Mouse (Mus musculus) cerebellum, adult 2 months (tissue): ENCODE data around the gene Spsb1. TPM values are rescaled to one million over a fixed set of nuclear protein-coding genes. Genes with fewer than 3 reads are reported as not detected.

Source experiments
- DNase-seq, 2 experiments: peaks; one replicate each; pipeline ENCODE4 v3.0.0; 2021
- H3K27ac ChIP-seq: fragments of 200-500 bp; 2 replicates; pipeline ENCODE4 v1.5.1; 2012; ENCODE audit warnings: low read length, control low read depth, inconsistent platforms; ENCODE audit not compliant: insufficient read depth
- H3K27me3 ChIP-seq: fragments of 200-500 bp; 2 replicates; pipeline ENCODE4 v1.6.1; 2012; ENCODE audit warnings: inconsistent platforms, mild to moderate bottlenecking, low read length, moderate library complexity; ENCODE audit not compliant: control insufficient read depth, insufficient read depth
- H3K4me1 ChIP-seq: fragments of 200-500 bp; 2 replicates; pipeline ENCODE4 v1.6.1; 2011; ENCODE audit warnings: low read length; ENCODE audit not compliant: control insufficient read depth, insufficient read depth
- H3K4me3 ChIP-seq: fragments of 200-500 bp; replicated peaks from 2 replicates; pipeline ENCODE3; 2011; ENCODE audit warnings: mild to moderate bottlenecking, low read depth, low read length, control low read depth; ENCODE audit not compliant: insufficient read depth
- CTCF ChIP-seq: fragments of 200-500 bp; IDR thresholded peaks from 2 replicates; pipeline ENCODE4 v1.5.1; 2011; ENCODE audit warnings: low read depth, mild to moderate bottlenecking, control low read depth, low read length, moderate library complexity, borderline replicate concordance; ENCODE audit not compliant: insufficient read depth
- POLR2A ChIP-seq: fragments of 200-500 bp; IDR thresholded peaks from 2 replicates; pipeline ENCODE4 v1.6.1; 2011; ENCODE audit warnings: low read length, control low read depth, borderline replicate concordance; ENCODE audit not compliant: insufficient read depth
- WGBS: fragments of 180-500 bp; shearing (Covaris S2); methylation state at CpG from one replicate; pipeline ENCODE4 v1.1.7; 2018; 5-methylcytosine and 5-hydroxymethylcytosine counted together
- polyA plus RNA-seq: library from polyadenylated mRNA; depleted of rRNA; stranded (reverse); fragments of >200 nt; gene quantifications from 2 replicates; pipeline ENCODE4 v1.2.3, GENCODE M21; 2012

Spsb1 gene
- polyA plus RNA-seq, 1 experiment = 25.3 TPM

- no peak for DNase-seq
- no peak overlapping the region for H3K4me3 ChIP-seq
- peaks cover 11% of the 10 kb centered on the region for H3K4me1 ChIP-seq
- no peak overlapping the region for H3K27ac ChIP-seq
- WGBS = 26% methylated on average over 9 of the region's 9 CpGs
- H3K27me3 ChIP-seq = no peaks in the 10 kb centered on the region
- TF ChIP-seq CTCF = no peak
- TF ChIP-seq POLR2A = no peak
These were observed 12.1 kb upstream of the Spsb1 start for GRCm38 (mm10) chr4:149966963-149967362.

- Histone ChIP-seq H3K4me3 (no peak overlapping the region), H3K4me1 (peaks cover 11% of the 10 kb centered on the region), H3K27me3 (no peaks in the 10 kb centered on the region), H3K27ac (no peak overlapping the region)
- 29% methylated on average over 5 of the region's 5 CpGs for WGBS
- DNase-seq = peak; percentile 59 to 60
- TF ChIP-seq CTCF = no peak
- no peak for TF ChIP-seq POLR2A
These were observed 11.4 kb upstream of the Spsb1 start for GRCm38 (mm10) chr4:149966252-149966651.

- no peak for DNase-seq
- WGBS = 87% methylated on average over 6 of the region's 6 CpGs
- Histone ChIP-seq H3K4me3 (no peak overlapping the region), H3K4me1 (peaks cover 11% of the 10 kb centered on the region), H3K27ac (no peak overlapping the region), H3K27me3 (no peaks in the 10 kb centered on the region)
- TF ChIP-seq CTCF = no peak
- no peak for TF ChIP-seq POLR2A
These were observed 10.8 kb upstream of the Spsb1 start for GRCm38 (mm10) chr4:149965672-149966071.

- no peaks in the 10 kb centered on the region for H3K27me3 ChIP-seq
- peaks cover 11% of the 10 kb centered on the region for H3K4me1 ChIP-seq
- no peak overlapping the region for H3K4me3 ChIP-seq
- H3K27ac ChIP-seq = no peak overlapping the region
- WGBS = 87% methylated on average over 6 of the region's 6 CpGs
- no peak for DNase-seq
- no peak for TF ChIP-seq CTCF
- no peak for TF ChIP-seq POLR2A
These were observed 10.4 kb upstream of the Spsb1 start for GRCm38 (mm10) chr4:149965242-149965641.

GRCm38 (mm10) chr4:149964770-149965169 lies 9.9 kb upstream of the Spsb1 start:
- no peak for DNase-seq
- Histone ChIP-seq H3K27ac (no peak overlapping the region), H3K4me1 (peaks cover 11% of the 10 kb centered on the region), H3K4me3 (no peak overlapping the region), H3K27me3 (no peaks in the 10 kb centered on the region)
- no peak for TF ChIP-seq CTCF
- TF ChIP-seq POLR2A = no peak
- WGBS = 73% methylated on average over 3 of the region's 3 CpGs

- H3K4me1 ChIP-seq = peaks cover 11% of the 10 kb centered on the region
- no peak overlapping the region for H3K4me3 ChIP-seq
- H3K27me3 ChIP-seq = no peaks in the 10 kb centered on the region
- no peak for DNase-seq
- TF ChIP-seq CTCF (no peak), POLR2A (no peak)
- 61% methylated on average over 8 of the region's 8 CpGs for WGBS
- H3K27ac ChIP-seq = no peak overlapping the region
These were observed 9.4 kb upstream of the Spsb1 start for GRCm38 (mm10) chr4:149964285-149964684.

- WGBS = 93% methylated on average over 7 of the region's 7 CpGs
- no peak for DNase-seq
- Histone ChIP-seq H3K27ac (no peak overlapping the region), H3K4me3 (no peak overlapping the region), H3K4me1 (no peaks in the 10 kb centered on the region), H3K27me3 (no peaks in the 10 kb centered on the region)
- TF ChIP-seq POLR2A (no peak), CTCF (no peak)
These were observed 5.5 kb upstream of the Spsb1 start for GRCm38 (mm10) chr4:149960391-149960790.

- 56% methylated on average over 10 of the region's 10 CpGs for WGBS
- no peaks in the 10 kb centered on the region for H3K4me1 ChIP-seq
- no peaks in the 10 kb centered on the region for H3K27me3 ChIP-seq
- H3K27ac ChIP-seq = no peak overlapping the region
- TF ChIP-seq POLR2A = no peak
- no peak for TF ChIP-seq CTCF
- no peak for DNase-seq
- H3K4me3 ChIP-seq = no peak overlapping the region
These were observed 5.0 kb upstream of the Spsb1 start for GRCm38 (mm10) chr4:149959816-149960215.

- Histone ChIP-seq H3K4me1 (no peaks in the 10 kb centered on the region), H3K4me3 (no peak overlapping the region), H3K27me3 (no peaks in the 10 kb centered on the region), H3K27ac (no peak overlapping the region)
- no peak for TF ChIP-seq POLR2A
- TF ChIP-seq CTCF = peak; percentile 90
- DNase-seq = peak; percentile 68 to 81
- WGBS = 3% methylated on average over 5 of the region's 5 CpGs
These were observed 3.7 kb upstream of the Spsb1 start for GRCm38 (mm10) chr4:149958566-149958965.
